Mouse (Mus musculus): ENCODE data around the gene Slc7a1. TPM values are rescaled to one million over a fixed set of nuclear protein-coding genes. Genes with fewer than 3 reads are reported as not detected.

Slc7a1 gene
- total RNA-seq, 2 experiments from 2014 or later = 28.1 to 28.5 TPM

DNA sequence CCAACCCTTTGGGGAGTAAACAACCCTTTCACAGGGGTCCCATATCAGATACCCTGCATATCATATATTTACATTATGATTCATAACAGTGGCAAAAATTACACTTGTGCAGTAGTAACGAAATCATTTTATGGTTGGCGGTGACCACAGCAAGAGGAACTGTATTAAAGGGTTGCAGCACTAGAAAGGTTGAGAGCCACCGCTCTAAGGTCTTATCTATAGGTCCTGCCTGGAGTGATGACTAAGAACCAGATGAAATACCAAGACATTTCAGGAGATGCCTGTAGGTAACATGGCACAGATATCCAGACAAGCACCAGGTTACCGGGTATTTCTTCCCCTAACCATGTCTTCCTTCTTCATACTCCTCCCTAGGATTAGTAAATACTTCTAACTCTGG, 2.3 kb downstream of the Slc7a1 start:
- intact Hi-C loops (cut with DNase I) = loop anchor here (5.0 kb wide), 1 partner anchor 155 kb away; the partner anchor contains the start of gene Ubl3

GRCm38 (mm10) chr5:148393316-148393715, 6.4 kb downstream of the Slc7a1 start:
- intact Hi-C loops (cut with DNase I) = no loop called here
- no peak for DNase-seq (ENCODE audit: low spot score in 2 of 2)

More for the DNA sequence above, 2.3 kb downstream of the Slc7a1 start:
- DNase-seq (ENCODE audit: low spot score in 2 of 2) = no peak

DNA sequence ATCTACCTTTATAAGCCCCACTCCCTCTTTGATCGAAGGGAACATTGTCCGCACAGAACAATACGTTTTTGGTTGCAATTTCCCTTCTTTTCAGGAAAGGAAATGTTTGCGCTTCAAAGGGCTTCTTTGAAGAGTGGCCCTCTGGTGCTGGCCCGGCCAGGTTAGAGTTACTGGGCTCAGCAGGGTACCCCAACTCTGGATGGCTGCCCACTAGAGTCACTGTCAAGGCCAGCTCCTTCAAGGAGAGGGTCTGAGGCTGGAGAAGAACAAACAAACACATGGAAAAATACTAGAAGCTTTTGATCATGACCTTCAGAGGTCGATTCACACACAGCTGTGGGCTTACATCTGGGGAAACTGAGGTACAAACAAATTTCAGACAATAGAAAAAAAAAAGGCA, 6.9 kb downstream of the Slc7a1 start:
- DNase-seq (ENCODE audit: low spot score in 2 of 2) = no peak
- intact Hi-C loops (cut with DNase I) = no loop called here

DNA sequence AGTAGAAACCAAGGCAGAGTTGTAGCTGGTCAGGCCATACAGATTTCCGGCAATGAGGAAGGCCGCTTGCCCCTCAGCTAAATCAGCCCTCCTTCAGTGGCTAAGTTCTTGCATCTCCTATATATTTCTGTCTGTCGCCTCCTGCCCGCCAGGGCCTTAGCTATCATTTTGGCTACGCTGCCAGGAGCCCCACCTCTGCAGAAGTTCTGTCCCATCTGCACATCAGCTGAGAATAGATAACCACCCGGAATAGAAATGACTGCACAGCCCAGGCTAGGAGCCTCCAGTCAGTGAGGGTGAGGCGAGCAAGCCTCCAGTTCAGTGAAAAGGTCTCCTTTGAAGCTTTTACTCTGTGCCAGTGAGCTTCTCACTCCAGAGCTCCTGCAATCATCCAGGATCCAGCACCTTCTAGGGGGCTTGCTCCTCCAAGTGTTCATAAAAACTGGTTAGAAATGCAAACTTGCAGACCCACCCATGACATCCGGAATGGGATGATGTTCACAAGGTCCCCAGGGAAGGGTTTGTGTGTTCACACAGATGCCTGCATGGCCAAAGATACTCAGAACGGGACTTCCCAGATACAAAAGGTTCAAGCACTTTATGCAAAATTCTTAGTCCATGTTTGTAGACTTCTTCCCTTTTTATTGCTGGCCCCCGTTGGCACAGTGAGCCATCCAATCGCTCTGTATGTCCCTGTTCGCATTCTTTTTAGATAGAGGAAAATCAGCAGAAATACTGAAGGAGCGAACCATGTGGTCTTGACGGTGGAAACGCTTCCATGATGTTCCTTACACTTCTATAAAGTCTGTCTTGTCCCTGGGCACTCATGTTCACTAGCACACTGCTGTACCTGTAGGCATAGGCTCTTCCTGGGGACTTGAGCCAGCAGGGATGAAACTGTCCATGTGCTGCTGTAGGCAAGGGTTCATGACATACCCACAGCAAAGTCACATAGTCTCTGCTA, 10.4 kb downstream of the Slc7a1 start:
- intact Hi-C loops (cut with DNase I) = no loop called here
- DNase-seq (ENCODE audit: low spot score in 2 of 2) = peak in 1 of 2 experiments; percentile 47

GRCm38 (mm10) chr5:148388251-148389006, 11.3 kb downstream of the Slc7a1 start:
- intact Hi-C loops (cut with DNase I) = no loop called here
- DNase-seq (ENCODE audit: low spot score in 2 of 2) = no peak

DNA sequence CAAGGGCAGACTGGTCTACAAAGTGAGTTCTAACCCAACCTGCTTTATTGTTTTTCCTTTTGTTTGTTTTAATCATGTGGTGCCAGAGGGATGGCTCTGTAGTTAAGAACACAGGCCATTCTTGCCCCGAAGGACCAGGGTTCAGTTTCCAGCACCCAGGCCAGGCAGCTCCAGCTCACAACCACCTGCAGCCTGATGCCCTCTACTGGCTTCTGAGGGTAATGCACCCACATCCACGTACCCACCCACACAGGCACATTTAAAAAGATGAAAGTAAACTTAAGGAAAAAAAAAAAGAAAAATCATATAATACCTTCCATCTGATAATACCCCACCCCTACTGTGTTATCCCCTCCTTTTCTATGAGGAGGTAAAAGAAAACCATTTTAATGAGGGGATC, 11.9 kb downstream of the Slc7a1 start:
- DNase-seq (ENCODE audit: low spot score in 2 of 2) = no peak
- intact Hi-C loops (cut with DNase I) = no loop called here

DNA sequence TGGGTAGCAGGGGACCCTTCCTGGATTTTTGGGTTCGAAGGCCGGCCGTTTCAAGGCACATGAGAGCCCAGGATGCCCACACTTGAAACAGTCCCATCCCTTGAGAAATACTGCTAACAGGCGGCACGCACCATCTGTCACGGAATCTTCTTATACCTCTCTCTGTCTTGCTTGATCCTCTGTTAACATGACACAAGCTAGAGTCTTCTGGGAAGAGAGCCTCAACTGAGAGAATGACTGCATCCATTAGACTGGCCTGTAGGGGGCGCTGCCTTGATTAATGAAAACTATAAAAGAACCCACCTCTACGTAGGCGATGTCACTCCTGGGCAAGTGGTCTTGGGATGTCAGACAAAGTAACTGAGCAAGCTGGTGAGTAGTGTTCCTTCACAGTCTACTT, 13.2 kb downstream of the Slc7a1 start:
- intact Hi-C loops (cut with DNase I) = no loop called here
- peak in 1 of 2 experiments; percentile 23 for DNase-seq (ENCODE audit: low spot score in 2 of 2)

- intact Hi-C loops (cut with DNase I) = no loop called here
- no peak for DNase-seq (ENCODE audit: low spot score in 2 of 2)
Observed at GRCm38 (mm10) chr5:148384501-148385055, 15.1 kb downstream of the Slc7a1 start.

GRCm38 (mm10) chr5:148383841-148384500, 15.7 kb downstream of the Slc7a1 start:
- DNase-seq (ENCODE audit: low spot score in 2 of 2) = no peak
- intact Hi-C loops (cut with DNase I) = no loop called here

- no peak for DNase-seq (ENCODE audit: low spot score in 2 of 2)
- intact Hi-C loops (cut with DNase I) = no loop called here
Observed at GRCm38 (mm10) chr5:148381083-148381482, 18.6 kb downstream of the Slc7a1 start.

DNA sequence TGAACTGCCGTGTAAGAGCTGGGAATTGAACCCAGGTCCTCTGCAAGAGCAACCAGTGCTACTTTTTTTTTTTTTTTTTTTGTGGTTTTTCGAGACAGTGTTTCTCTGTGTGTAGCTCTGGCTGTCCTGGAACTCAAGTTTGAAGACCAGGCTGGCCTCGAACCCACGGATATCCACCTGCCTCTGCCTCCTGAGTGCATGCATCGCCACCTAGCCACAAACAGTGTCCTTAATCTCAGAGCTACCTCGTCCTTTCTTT, 19.5 kb downstream of the Slc7a1 start:
- no peak for DNase-seq (ENCODE audit: low spot score in 2 of 2)
- intact Hi-C loops (cut with DNase I) = no loop called here

DNA sequence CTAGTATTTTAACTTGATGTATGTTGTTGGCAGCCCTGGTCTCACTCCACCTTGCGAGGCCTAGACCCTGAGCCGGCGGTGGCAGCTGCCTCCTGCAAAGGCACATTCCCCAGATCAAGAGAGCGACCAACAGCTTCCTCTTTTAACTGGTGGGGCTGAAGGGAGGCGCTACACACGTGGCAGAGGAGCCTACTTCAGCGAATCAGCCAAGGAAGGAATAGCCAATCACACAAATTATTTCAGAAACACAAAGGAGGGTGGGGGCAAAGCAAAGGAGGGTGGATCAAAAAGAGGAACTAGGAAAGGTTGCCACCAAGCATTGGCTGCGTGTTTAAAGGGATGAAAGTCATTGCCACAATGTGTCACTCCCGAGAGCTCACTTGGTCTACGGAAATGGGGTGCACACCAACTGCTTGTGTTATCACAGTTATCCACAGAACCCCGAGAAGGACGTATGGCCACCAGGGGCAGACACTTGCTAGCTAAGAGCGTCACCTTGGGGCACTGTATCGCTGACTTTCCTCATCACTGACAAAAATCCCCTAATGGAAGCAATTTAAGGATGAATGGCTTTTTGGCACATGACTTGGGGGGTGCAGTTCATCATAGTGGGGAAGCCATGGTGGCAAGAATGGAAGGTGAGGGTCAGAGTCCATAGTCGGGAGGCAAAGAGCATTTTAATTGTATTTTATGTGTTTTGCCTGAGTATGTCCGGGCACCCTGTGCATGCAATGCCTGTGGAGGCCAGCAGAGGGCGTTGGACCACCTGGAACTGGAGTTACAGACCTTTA, 20.1 kb downstream of the Slc7a1 start:
- intact Hi-C loops (cut with DNase I) = no loop called here
- DNase-seq (ENCODE audit: low spot score in 2 of 2) = no peak

DNA sequence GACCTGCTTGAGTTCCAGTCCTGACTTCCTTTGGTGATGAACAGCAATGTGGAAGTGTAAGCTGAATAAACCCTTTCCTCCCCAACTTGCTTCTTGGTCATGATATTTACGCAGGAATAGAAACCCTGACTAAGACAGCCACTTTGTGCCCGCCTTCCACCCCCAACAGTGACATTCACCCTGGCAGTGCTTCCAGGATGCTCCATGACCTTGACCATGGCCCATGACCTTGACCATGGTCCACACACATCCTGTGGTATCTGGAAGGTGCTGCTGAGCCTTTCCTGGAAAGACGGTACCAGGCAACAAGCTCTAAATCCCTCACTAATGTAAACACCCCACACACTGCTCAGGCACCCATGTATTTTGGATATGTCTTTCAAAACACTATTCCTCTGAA, 21.0 kb downstream of the Slc7a1 start:
- intact Hi-C loops (cut with DNase I) = no loop called here
- DNase-seq (ENCODE audit: low spot score in 2 of 2) = no peak

DNA sequence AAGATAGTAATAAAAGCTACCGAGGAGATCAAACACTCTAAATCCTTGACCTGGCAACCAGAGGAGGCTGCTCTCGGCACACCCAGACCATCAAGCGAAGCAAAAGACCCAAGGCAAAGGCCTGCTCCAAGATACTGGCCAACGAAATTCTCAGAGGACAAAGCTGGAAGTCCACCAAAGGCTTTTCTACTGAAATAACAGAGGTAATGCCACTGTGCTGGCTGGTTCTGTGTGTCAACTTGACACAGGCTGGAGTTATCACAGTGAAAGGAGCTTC, 21.5 kb downstream of the Slc7a1 start:
- DNase-seq (ENCODE audit: low spot score in 2 of 2) = no peak
- intact Hi-C loops (cut with DNase I) = no loop called here

DNA sequence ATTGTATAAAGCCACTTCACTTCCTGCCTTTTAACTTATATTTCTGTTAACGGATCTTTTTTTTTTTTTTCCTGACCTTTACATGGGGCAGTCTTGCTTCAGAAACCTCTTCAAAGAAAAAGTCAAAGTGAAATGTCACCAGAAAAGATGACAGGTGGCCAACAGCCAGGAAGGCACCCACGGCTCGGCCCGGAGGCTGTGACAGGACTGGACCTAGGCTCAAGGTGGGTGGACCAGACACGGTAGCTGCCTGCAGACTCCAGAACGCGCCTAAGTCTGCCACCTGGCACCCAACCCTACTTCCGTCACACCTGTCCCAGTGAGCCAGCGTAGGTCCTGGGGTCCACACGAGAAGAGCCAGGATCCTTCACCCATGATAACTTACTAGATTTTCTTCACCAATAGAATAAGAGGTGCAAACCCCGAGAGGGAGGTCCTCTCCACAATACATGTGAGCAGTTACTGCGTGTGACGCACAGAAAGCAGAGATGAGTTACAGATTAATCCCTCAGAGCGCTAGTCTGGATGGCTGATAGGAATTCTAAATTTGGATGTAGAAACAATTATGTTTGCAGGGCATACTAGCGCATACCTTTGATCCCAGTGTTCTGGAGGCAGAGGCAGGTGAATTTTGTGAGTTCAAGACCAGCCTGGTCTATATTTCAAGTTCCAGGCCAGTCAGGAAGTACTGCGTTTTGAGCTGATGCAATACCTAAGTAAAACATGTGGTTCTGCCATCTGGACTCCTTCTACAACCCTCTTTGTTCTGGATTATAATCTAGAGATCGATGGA, 22.1 kb downstream of the Slc7a1 start:
- no peak for DNase-seq (ENCODE audit: low spot score in 2 of 2)
- intact Hi-C loops (cut with DNase I) = no loop called here

GRCm38 (mm10) chr5:148376358-148376757, 23.3 kb downstream of the Slc7a1 start:
- DNase-seq (ENCODE audit: low spot score in 2 of 2) = no peak
- intact Hi-C loops (cut with DNase I) = no loop called here

DNA sequence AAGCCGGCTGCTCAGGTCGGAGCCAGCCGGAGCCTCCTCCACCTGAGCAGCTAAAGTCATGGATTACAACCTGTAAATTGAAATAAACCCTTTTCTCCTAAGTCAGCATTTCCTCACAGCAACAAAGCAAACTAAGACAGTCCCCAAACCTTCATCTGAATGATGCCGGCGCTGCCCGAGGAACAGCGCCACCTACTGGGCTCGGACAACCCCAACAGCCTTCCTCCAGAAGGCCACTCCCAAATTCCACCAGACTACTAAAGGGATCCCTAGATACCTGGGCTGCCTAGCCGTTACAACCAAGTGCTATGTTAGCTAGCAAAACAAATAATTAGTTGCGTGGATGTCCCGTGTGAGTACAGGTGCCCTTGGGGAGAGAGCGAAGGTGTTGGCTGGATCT, 24.2 kb downstream of the Slc7a1 start:
- DNase-seq (ENCODE audit: low spot score in 2 of 2) = no peak
- intact Hi-C loops (cut with DNase I) = no loop called here

GRCm38 (mm10) chr5:148373092-148373685, 26.5 kb downstream of the Slc7a1 start:
- intact Hi-C loops (cut with DNase I) = no loop called here
- DNase-seq (ENCODE audit: low spot score in 2 of 2) = no peak
